Mouse (Mus musculus) gastrocnemius, postnatal 36 days (tissue): ENCODE measurements at regions not wholly inside any gene's neighbourhood (a gene's known extent, or its start where the extent isn't known, plus 50 kb on each side); places are given as distances from the start of the nearest gene placed in this dataset.

Experiments
- DNase-seq, 2 experiments: peaks; one replicate each; pipeline ENCODE4 v3.0.0; 2022
- intact Hi-C: fragments of 180-260 bp; cut with DNase I; formaldehyde crosslinking; loops from one replicate; pipeline ENCODE4 v1.15.1; 2025

GRCm38 (mm10) chr7:95688151-95689146 is 482.6 kb upstream of the Tenm4 start:
- intact Hi-C loops: no loop called here
- DNase-seq: no peak

- intact Hi-C loops: no loop called here
- DNase-seq: no peak
These were observed 481.7 kb upstream of the Tenm4 start for GRCm38 (mm10) chr7:95689161-95689833.

- intact Hi-C loops: no loop called here
- DNase-seq: no peak
These were observed 471.5 kb upstream of the Tenm4 start for GRCm38 (mm10) chr7:95699506-95699905.

- DNase-seq: no peak
- intact Hi-C loops: no loop called here
These were observed 461.0 kb upstream of the Tenm4 start for GRCm38 (mm10) chr7:95710088-95710487.

- no peak for DNase-seq
- intact Hi-C loops: no loop called here
These were observed 451.0 kb upstream of the Tenm4 start for GRCm38 (mm10) chr7:95720083-95720482.

GRCm38 (mm10) chr7:95725716-95726487 is 445.1 kb upstream of the Tenm4 start:
- no peak for DNase-seq
- intact Hi-C loops: no loop called here

- DNase-seq: no peak
- intact Hi-C loops: no loop called here
These were observed 437.2 kb upstream of the Tenm4 start for GRCm38 (mm10) chr7:95733807-95734206.

- intact Hi-C loops: no loop called here
- no peak for DNase-seq
These were observed 436.5 kb upstream of the Tenm4 start for GRCm38 (mm10) chr7:95734587-95734986.

GRCm38 (mm10) chr7:95736716-95737115 is 434.3 kb upstream of the Tenm4 start:
- intact Hi-C loops: no loop called here

GRCm38 (mm10) chr7:95738725-95739245 is 432.3 kb upstream of the Tenm4 start:
- intact Hi-C loops: no loop called here

More at GRCm38 (mm10) chr7:95736716-95737115, 434.3 kb upstream of the Tenm4 start:
- no peak for DNase-seq

GRCm38 (mm10) chr7:95739779-95740178 is 431.3 kb upstream of the Tenm4 start:
- intact Hi-C loops: no loop called here
- DNase-seq: no peak

More at GRCm38 (mm10) chr7:95738725-95739245, 432.3 kb upstream of the Tenm4 start:
- no peak for DNase-seq

GRCm38 (mm10) chr7:95758375-95758774 is 412.7 kb upstream of the Tenm4 start:
- intact Hi-C loops: no loop called here
- DNase-seq: no peak

GRCm38 (mm10) chr7:95760945-95761661 is 409.9 kb upstream of the Tenm4 start:
- no peak for DNase-seq
- intact Hi-C loops: no loop called here

GRCm38 (mm10) chr7:95766356-95767150 is 404.5 kb upstream of the Tenm4 start:
- no peak for DNase-seq

GRCm38 (mm10) chr7:95784523-95784922 is 386.5 kb upstream of the Tenm4 start:
- DNase-seq: no peak
- intact Hi-C loops: no loop called here

More at GRCm38 (mm10) chr7:95766356-95767150, 404.5 kb upstream of the Tenm4 start:
- intact Hi-C loops: no loop called here

- intact Hi-C loops: no loop called here
- no peak for DNase-seq
These were observed 383.5 kb upstream of the Tenm4 start for GRCm38 (mm10) chr7:95787543-95787942.

- DNase-seq: no peak
These were observed 383.1 kb upstream of the Tenm4 start for GRCm38 (mm10) chr7:95787951-95788350.

GRCm38 (mm10) chr7:95789424-95789823 is 381.6 kb upstream of the Tenm4 start:
- intact Hi-C loops: no loop called here
- no peak for DNase-seq

More at GRCm38 (mm10) chr7:95787951-95788350, 383.1 kb upstream of the Tenm4 start:
- intact Hi-C loops: no loop called here

- intact Hi-C loops: no loop called here
- DNase-seq: no peak
These were observed 372.0 kb upstream of the Tenm4 start for GRCm38 (mm10) chr7:95799022-95799421.
